Mouse (Mus musculus) C2C12 (cell line): ENCODE data around the gene Pole4. TPM values are rescaled to one million over a fixed set of nuclear protein-coding genes. Genes with fewer than 3 reads are reported as not detected.

Source experiments
- H3K27me3 ChIP-seq: one replicate; pipeline ENCODE4 v1.6.1; 2011; ENCODE audit not compliant: control insufficient read depth, insufficient read depth, insufficient read length
- H3K36me3 ChIP-seq: one replicate; pipeline ENCODE4 v1.6.1; 2011; ENCODE audit not compliant: control insufficient read depth, insufficient read depth
- H3K4me3 ChIP-seq: one replicate; pipeline ENCODE4 v1.5.1; 2011; ENCODE audit warnings: mild to moderate bottlenecking, control low read depth; ENCODE audit not compliant: poor library complexity, insufficient read depth, severe bottlenecking
- H3K79me2 ChIP-seq: one replicate; pipeline ENCODE4 v1.6.1; 2011; ENCODE audit not compliant: control insufficient read depth, insufficient read depth
- H3K79me3 ChIP-seq: one replicate; pipeline ENCODE4 v1.6.1; 2011; ENCODE audit warnings: low read depth, control low read depth
- H3ac ChIP-seq: one replicate; pipeline ENCODE3; 2011; ENCODE audit warnings: low read depth; ENCODE audit not compliant: control insufficient read depth, insufficient read length
- CEBPB ChIP-seq: IDR thresholded peaks from one replicate; pipeline ENCODE4 v1.6.1; 2011; ENCODE audit warnings: low read depth, mild to moderate bottlenecking, control low read depth, moderate library complexity
- CTCF ChIP-seq: IDR thresholded peaks from one replicate; pipeline ENCODE4 v1.5.1; 2011; ENCODE audit not compliant: control insufficient read depth, insufficient read depth, insufficient read length
- FOSL1 ChIP-seq: IDR thresholded peaks from one replicate; pipeline ENCODE4 v1.8.0; 2011; ENCODE audit warnings: mild to moderate bottlenecking, low read length; ENCODE audit not compliant: poor library complexity, insufficient read depth, severe bottlenecking
- MAX ChIP-seq: IDR thresholded peaks from one replicate; pipeline ENCODE4 v1.6.1; 2011; ENCODE audit warnings: mild to moderate bottlenecking, control low read depth
- MYOD1 ChIP-seq: IDR thresholded peaks from one replicate; pipeline ENCODE4 v1.6.1; 2011; ENCODE audit warnings: low read depth; ENCODE audit not compliant: control insufficient read depth, insufficient read length
- MYOG ChIP-seq: IDR thresholded peaks from one replicate; pipeline ENCODE4 v1.6.1; 2011; ENCODE audit not compliant: control insufficient read depth, insufficient read length; ENCODE audit errors: extremely low read depth
- USF1 ChIP-seq: IDR thresholded peaks from one replicate; pipeline ENCODE4 v1.6.1; 2011; ENCODE audit warnings: low read depth, mild to moderate bottlenecking, control low read depth, moderate library complexity
- long read RNA-seq, 2 experiments: library from polyadenylated mRNA; unstranded; transcript quantifications; one replicate each; pipeline ENCODE4 v2.0.0; 2019 to 2020
- polyA plus RNA-seq: library from polyadenylated mRNA; unstranded; fragments of >200 nt; fragmentation: generic; extraction: Trizol; gene quantifications from one replicate; pipeline ENCODE4 v1.2.1, GENCODE M21; 2012; ENCODE audit warnings: missing spikeins

Pole4 gene
- polyA plus RNA-seq = 59.1 TPM
- long read RNA-seq, experiment 1, transcript Pole4-201 (4 exons, 1,769 nt) = major isoform, 47 of 59 reads
- long read RNA-seq, experiment 1, partial matches to known transcripts = 1 of 59 reads
- long read RNA-seq, experiment 1, other reads (novel, unspliced or antisense) = 8 of 59 reads
- long read RNA-seq, experiment 2, transcript Pole4-201 (4 exons, 1,769 nt) = major isoform, 102 of 103 reads
- long read RNA-seq, experiment 2, partial matches to known transcripts = 0 of 103 reads
- long read RNA-seq, experiment 2, other reads (novel, unspliced or antisense) = 0 of 103 reads

DNA sequence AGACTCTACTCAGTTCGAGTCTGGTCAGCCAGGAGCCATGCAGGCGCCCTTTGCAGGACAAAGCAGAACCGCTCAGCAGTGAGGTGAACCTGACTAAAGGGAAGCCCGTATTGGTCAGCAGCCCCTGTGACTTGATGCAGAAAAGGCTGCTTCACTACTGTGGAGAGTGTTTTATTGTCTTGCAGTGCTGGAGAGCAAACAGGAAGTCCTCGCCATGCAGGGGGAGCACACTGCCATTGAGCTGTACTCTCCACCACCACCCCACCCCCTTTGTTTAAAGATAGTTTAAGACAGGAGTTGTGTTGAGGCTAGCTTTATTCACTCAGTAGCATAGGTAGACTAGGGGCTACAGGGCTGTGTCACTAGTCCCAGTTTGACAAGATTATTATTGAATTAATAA, at the start of gene Pole4:
Gene Pole4 (minus strand): TSS at position 145 of the 400 bp plus-strand sequence.
- Histone ChIP-seq H3K4me3 (no peak within 1 kb of the TSS), H3K79me2 (no peaks in the 10 kb centered on the region), H3K27me3 (peaks cover 28% of the 10 kb centered on the region), H3K36me3 (no peaks in the 10 kb centered on the region), H3K79me3 (no peaks in the 10 kb centered on the region), H3ac (no peak within 1 kb of the TSS)
- TF ChIP-seq CTCF (no peak), MYOG (no peak), MAX (no peak), MYOD1 (no peak), FOSL1 (no peak), USF1 (no peak), CEBPB (no peak)

- peaks cover 25% of the 10 kb centered on the region for H3K79me3 ChIP-seq
- H3K79me2 ChIP-seq = peaks cover 82% of the 10 kb centered on the region
- H3K4me3 ChIP-seq = no peak overlapping the region
- H3K27me3 ChIP-seq = no peaks in the 10 kb centered on the region
- no peak overlapping the region for H3ac ChIP-seq
- peaks cover 29% of the 10 kb centered on the region for H3K36me3 ChIP-seq
- no peak for TF ChIP-seq MYOG
- no peak for TF ChIP-seq MYOD1
- TF ChIP-seq USF1 = no peak
- no peak for TF ChIP-seq MAX
- no peak for TF ChIP-seq CTCF
- no peak for TF ChIP-seq FOSL1
- TF ChIP-seq CEBPB = no peak
Observed at GRCm38 (mm10) chr6:82754769-82755168, 49.6 kb upstream of the Pole4 start.

GRCm38 (mm10) chr6:82753638-82754361, 48.6 kb upstream of the Pole4 start:
- peaks cover 22% of the 10 kb centered on the region for H3K79me3 ChIP-seq
- no peaks in the 10 kb centered on the region for H3K27me3 ChIP-seq
- TF ChIP-seq CEBPB (no peak), MAX (no peak), CTCF (no peak), MYOD1 (peak; percentile 31), FOSL1 (no peak)
- H3K4me3 ChIP-seq = no peak overlapping the region
- H3ac ChIP-seq = no peak overlapping the region
- H3K36me3 ChIP-seq = peaks cover 32% of the 10 kb centered on the region
- peaks cover 75% of the 10 kb centered on the region for H3K79me2 ChIP-seq

- Histone ChIP-seq H3K79me2 (peaks cover 68% of the 10 kb centered on the region), H3K36me3 (peaks cover 35% of the 10 kb centered on the region), H3K79me3 (peaks cover 22% of the 10 kb centered on the region), H3ac (peak overlapping the region; percentile 19), H3K27me3 (no peaks in the 10 kb centered on the region), H3K4me3 (no peak overlapping the region)
- TF ChIP-seq USF1 (no peak), MYOD1 (no peak), CEBPB (peak; percentile 31)
Observed at GRCm38 (mm10) chr6:82753061-82753460, 47.9 kb upstream of the Pole4 start.

DNA sequence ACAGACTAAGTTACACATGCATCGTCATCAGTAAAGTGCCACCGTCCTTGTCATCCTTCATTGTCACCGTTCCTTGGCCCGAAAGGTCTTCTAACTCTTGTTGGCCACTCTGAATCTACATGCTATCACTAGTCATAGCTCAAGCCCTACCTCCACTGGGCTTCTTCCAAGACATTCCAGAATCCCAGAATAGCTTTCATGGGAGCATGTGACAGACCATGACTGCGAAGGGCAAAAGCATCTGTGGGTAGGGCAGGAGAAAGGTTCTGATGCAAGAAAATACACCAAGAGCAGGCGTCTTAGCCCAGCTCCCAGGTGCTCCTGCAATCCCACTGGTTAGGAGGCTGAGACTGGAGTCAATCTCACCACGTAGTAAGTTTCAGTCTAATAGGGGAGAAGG, 46.6 kb upstream of the Pole4 start:
- H3K79me3 ChIP-seq = peaks cover 22% of the 10 kb centered on the region
- peaks cover 63% of the 10 kb centered on the region for H3K79me2 ChIP-seq
- no peak overlapping the region for H3ac ChIP-seq
- H3K4me3 ChIP-seq = no peak overlapping the region
- no peaks in the 10 kb centered on the region for H3K27me3 ChIP-seq
- TF ChIP-seq MAX = no peak
- TF ChIP-seq CEBPB = no peak
- TF ChIP-seq CTCF = no peak
- TF ChIP-seq MYOG = no peak
- TF ChIP-seq FOSL1 = no peak
- TF ChIP-seq MYOD1 = no peak
- no peak for TF ChIP-seq USF1
- peaks cover 33% of the 10 kb centered on the region for H3K36me3 ChIP-seq
